Mouse (Mus musculus) sigmoid colon, adult 10 weeks (tissue): Measurements from ENCODE around the gene Vmn2r34. TPM values are rescaled to one million over a fixed set of nuclear protein-coding genes. Genes with fewer than 3 reads are reported as not detected.

Experiments used
- polyA plus RNA-seq: library from polyadenylated mRNA; stranded (reverse); fragments of 350-450 nt; fragmentation: Illumina TruSeq; extraction: RNeasy Lipid Tissue Mini Kit (QIAGEN cat#74804); gene quantifications from one replicate; pipeline ENCODE4 v1.2.3, GENCODE M21; 2014; ENCODE audit warnings: low read depth, low replicate concordance

Gene Vmn2r34
- not detected for polyA plus RNA-seq

GRCm38 (mm10) chr7:7689413-7689812 is at the start of gene Vmn2r34:
Gene Vmn2r34, minus strand, starts transcription at chr7:7689513.

Other genes starting within 250 kb of the Vmn2r34 start
- gene Vmn2r32, start 209.5 kb downstream of the Vmn2r34 start, polyA plus RNA-seq, result not detected
- not detected for gene Vmn2r33, start 122.7 kb downstream of the Vmn2r34 start, polyA plus RNA-seq
- gene Vmn2r35, start 130.4 kb upstream of the Vmn2r34 start, polyA plus RNA-seq, result not detected
- gene Vmn2r36, start 213.0 kb upstream of the Vmn2r34 start, polyA plus RNA-seq, result not detected